Mouse (Mus musculus): ENCODE results near the gene Eif3i.

The Eif3i gene

GRCm38 (mm10) chr4:129618786-129619691 lies 18.6 kb upstream of the Eif3i start, which contains the start of gene Iqcc:
Gene Iqcc, minus strand, starts transcription at chr4:129619099.
- DNase-seq (ENCODE audit: low spot score in 2 of 2) = peak; percentile 95 to 96

- DNase-seq (ENCODE audit: low spot score in 2 of 2) = no peak
Observed at GRCm38 (mm10) chr4:129618031-129618430, 17.6 kb upstream of the Eif3i start.

GRCm38 (mm10) chr4:129617121-129617641 lies 16.7 kb upstream of the Eif3i start:
- no peak for DNase-seq (ENCODE audit: low spot score in 2 of 2)

DNA sequence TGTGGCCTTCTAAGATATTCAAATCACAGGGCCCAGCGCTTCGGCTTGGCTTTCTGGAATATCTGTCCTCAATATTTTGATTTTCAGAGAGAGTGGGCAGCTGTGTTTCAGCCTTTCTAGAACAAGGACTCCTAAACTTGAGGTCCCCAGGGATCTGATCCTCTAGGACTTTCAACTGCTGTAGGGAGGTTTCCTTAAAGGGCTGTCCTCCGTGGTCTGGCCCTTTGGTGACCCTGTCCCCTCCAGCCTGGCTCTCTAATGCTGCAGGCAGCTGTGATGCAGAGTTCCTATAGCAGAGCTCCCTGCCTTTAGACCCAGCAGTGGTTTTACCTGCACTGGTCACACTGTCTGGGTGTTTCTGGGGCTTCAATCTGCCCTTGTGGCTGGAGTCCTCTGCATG lies 16.2 kb upstream of the Eif3i start:
- no peak for DNase-seq (ENCODE audit: low spot score in 2 of 2)

GRCm38 (mm10) chr4:129615801-129616290 lies 15.4 kb upstream of the Eif3i start:
- DNase-seq (ENCODE audit: low spot score in 2 of 2) = no peak

- DNase-seq (ENCODE audit: low spot score in 2 of 2) = no peak
Observed at GRCm38 (mm10) chr4:129614093-129614492, 13.6 kb upstream of the Eif3i start, which contains the start of gene Dcdc2b. Gene Dcdc2b, minus strand, starts transcription at chr4:129614257.

DNA sequence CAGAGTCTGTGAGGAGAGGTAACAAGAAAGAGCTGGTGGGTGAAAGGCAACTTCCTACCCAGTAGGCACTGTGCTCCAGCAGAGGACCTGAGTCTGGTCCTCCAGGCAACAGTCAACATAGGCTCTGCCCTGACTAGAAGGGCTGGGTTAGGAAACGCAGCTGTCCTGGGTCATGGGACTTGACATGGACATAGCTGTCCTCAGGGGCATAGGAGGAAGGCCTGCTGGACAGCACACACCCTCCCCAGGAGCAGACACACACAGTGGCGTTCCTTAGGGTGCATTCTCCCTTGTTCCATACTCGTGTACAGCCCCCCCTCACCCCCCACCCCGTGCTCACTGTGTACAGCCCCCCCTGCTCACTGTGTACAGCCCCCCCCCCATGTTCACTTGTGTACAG lies 10.0 kb upstream of the Eif3i start:
- DNase-seq (ENCODE audit: low spot score in 2 of 2) = no peak

- DNase-seq (ENCODE audit: low spot score in 2 of 2) = no peak
Observed at GRCm38 (mm10) chr4:129610026-129610425, 9.6 kb upstream of the Eif3i start.

DNA sequence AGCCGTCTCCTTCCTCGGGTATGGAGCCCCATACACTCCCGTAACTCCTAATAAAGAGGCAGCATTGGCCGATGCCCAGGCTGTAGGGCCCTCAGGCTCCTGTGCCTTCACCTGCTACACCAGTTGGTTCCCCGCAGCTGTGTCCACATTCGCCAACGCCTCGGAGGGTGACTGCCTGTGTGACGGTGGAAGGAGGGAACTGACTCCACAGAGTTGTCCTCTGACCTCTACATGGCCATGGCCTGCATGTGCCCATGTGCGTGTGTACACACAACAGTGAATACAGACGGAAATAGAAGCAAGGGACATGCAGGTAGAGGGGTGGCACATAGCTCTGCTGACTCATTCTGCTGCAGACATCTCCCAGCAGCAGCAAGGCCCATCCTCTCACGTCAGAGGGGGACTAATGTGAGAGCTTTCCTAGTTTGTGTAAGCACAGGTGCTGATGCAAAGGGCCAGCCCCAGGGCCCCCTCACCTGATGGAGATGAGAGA lies 8.7 kb upstream of the Eif3i start:
- no peak for DNase-seq (ENCODE audit: low spot score in 2 of 2)

DNA sequence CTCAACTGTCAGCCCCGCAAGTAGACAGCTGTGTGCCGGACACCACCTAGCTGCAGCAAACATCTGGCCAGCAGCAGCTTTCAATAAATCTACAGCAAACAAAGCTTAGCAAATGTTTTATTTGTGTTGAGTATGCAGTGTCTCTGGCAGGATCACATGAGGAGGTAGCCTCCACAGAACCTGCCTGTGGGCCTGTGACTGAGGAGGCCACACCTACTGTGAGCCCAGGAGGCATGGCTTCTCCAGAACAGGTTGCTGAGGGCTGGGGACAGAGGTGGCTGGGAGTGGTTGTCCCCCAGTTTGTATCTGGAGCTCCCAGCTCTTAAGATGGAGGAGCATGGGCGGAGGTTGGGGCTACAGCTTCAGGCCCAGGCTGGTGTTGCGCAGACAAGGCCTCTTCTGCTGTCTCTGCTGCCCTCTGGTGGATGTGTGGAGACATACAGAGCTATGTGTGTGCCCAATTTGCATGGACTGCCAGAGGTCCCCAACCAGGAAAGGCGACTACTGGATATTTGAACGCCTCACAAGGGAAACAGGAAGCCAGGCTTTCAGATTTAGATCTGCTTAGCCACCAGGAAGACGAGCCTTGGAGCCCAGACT lies 8.1 kb upstream of the Eif3i start:
- peak; percentile 55 to 75 for DNase-seq (ENCODE audit: low spot score in 2 of 2)

DNA sequence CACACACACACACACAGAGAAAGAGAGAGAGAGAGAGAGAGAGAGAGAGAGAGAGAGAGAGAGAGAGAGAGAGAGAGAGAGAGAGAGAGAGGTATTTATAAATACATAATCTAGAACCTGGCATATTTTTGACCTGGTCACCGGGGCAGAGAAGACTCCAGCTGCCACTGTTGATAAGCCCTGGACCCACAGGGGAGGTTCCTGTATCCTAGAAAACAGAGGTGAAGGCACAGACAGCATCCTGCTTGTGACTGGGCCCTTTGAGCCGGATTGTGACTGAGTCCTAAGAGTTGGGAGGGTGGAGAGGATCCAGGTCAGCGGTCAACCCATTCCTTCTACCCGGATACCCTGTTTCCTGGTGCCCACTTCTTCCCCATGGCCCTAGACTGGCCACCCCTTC lies 11.6 kb downstream of the Eif3i start:
- no peak for DNase-seq (ENCODE audit: low spot score in 2 of 2)

GRCm38 (mm10) chr4:129586943-129587342 lies 13.5 kb downstream of the Eif3i start:
- no peak for DNase-seq (ENCODE audit: low spot score in 2 of 2)

DNA sequence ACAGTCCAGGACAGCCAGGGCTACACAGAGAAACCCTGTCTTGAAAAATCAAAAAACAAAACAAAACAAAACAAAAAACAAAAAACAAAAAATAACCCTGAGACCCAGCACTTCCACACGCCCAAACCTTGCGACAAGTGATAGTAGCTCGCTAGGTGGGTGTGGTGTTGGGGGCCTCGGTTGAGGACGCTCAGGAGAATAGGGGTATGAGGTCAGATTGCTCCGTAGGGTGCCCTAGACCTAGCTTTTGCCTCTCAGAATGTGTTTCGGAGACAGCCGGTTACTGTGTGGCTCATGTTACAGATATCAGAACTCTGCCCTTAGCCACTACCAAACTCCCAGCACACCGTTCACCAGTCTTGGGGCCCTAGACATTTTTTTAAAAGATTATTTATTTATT lies 14.7 kb downstream of the Eif3i start:
- DNase-seq (ENCODE audit: low spot score in 2 of 2) = no peak

- DNase-seq (ENCODE audit: low spot score in 2 of 2) = peak; percentile 70 to 76
Observed at GRCm38 (mm10) chr4:129584884-129585608, 15.4 kb downstream of the Eif3i start.

- DNase-seq (ENCODE audit: low spot score in 2 of 2) = no peak
Observed at GRCm38 (mm10) chr4:129584370-129584769, 16.1 kb downstream of the Eif3i start.

- no peak for DNase-seq (ENCODE audit: low spot score in 2 of 2)
Observed at GRCm38 (mm10) chr4:129582251-129582650, 18.2 kb downstream of the Eif3i start.

DNA sequence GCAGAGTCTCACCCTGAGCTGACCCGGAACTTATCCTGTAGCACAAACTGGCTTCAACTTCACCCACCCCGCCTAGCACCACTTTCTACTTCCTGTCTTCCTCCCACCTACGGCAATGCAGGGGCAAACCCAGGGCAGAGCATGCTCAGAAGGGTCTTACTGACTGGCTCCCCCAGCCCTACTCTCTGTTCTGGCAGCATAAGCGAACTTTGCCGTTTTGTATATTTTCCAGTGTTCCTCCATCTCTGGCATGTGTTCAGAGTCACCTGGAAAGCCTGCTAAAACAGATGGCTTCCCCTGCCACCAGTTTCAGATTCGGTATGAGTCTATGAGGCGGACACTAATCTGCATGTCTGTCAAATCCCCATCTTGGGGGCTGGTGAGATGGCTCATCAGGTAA lies 20.1 kb downstream of the Eif3i start:
- no peak for DNase-seq (ENCODE audit: low spot score in 2 of 2)

DNA sequence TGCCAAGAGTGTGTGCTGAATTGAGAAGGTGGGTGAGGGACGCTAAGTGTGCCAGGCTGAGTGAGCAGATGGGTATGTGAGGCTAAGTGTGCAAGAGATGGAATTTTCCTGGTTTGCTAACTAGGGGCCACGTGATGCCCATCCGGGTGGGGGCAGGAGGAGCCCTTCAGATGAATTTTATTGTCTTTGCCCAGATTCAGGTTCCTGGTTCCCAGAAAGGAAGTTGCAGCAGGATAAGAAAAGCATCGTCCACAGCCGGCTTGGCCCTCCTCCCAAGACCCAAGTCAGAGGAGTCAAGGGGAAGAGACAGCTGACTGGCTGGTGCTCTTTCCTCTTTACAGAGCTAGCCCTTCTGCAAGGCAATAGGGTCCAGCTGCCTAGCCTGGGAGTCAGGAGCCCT lies 22.0 kb downstream of the Eif3i start, which contains the start of gene Fam167b:
Gene Fam167b (minus strand): TSS at position 84 of the 400 bp plus-strand sequence.
- DNase-seq (ENCODE audit: low spot score in 2 of 2) = no peak

DNA sequence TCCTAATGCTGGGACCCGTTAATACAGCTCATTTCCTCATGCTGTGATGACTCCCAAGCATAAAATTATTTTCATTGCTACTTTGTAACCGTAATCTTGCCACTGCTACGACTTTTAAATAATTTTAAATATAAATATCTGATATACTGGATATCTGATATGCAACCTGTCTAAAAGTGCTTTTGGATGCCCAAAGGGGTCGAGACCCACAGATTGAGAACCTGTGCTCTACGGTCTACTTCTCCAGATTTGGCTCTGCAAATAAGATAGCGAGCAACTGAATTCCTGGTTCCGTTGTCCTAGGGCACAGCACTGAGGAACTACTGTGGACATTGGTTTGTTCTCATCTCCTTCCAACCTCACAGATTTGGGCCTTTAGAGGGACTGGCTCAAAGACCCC lies 22.8 kb downstream of the Eif3i start:
- no peak for DNase-seq (ENCODE audit: low spot score in 2 of 2)

- peak; percentile 18 to 25 for DNase-seq (ENCODE audit: low spot score in 2 of 2)
Observed at GRCm38 (mm10) chr4:129576863-129577491, 23.5 kb downstream of the Eif3i start.

GRCm38 (mm10) chr4:129575171-129575844 lies 25.1 kb downstream of the Eif3i start:
- no peak for DNase-seq (ENCODE audit: low spot score in 2 of 2)
